Mouse (Mus musculus) heart, adult 9 months (tissue): ENCODE results near the gene Milr1.
"Not testable (repeated sequence)": the region's sequence is repeated elsewhere in the genome, so short reads cannot be mapped to it uniquely, and the experiment has no call there.

ENCODE experiments used
- DNase-seq, 2 experiments: peaks; one replicate each; pipeline ENCODE4 v3.0.0; 2022; ENCODE audit warnings: low spot score in 2 of 2

Milr1 gene

GRCm38 (mm10) chr11:106776960-106777359 is 25.9 kb downstream of the Milr1 start:
- no peak for DNase-seq

DNA sequence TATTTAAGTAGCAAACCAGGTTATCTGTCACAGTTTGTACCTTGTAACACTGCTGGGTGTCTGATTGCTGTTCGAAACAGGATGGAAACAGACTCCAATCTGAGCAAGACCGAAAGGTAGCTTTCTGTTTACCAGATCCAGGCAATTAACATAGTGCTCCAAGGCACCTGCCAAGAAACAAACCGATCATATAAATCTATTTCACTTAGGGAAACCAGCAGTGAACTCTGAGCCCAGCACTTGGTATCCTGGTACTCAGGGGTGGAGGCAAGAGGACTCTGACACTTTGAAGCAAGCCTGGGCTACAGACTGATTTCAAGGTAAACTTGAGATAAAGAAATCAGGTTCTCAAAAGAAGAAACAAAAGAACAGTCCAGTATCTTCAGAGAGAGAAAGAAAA is 26.4 kb downstream of the Milr1 start:
- DNase-seq: no peak

- no peak for DNase-seq
Observed at GRCm38 (mm10) chr11:106778132-106778531, 27.1 kb downstream of the Milr1 start.

GRCm38 (mm10) chr11:106778589-106779387 is 27.8 kb downstream of the Milr1 start:
- no peak for DNase-seq

- peak; percentile 93 for DNase-seq
Observed at GRCm38 (mm10) chr11:106779388-106780088, 28.5 kb downstream of the Milr1 start, which contains the start of gene Polg2. Gene Polg2 (minus strand): TSS chr11:106779537.

DNA sequence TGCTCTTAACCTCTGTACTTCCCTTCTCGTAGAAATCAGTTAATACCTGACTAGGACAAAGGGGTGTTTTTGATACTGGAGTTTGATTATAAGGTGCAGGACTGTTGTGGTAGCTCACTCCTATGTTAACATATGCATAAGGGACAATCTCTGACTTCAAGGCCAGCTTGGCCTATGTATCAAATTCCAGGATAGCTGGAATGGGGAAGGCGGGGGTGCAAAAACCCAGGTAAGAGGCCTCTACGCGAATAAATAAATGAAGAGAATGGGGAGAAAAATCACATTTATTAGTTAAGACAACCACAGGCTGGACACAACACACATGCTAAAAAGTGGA is 29.0 kb downstream of the Milr1 start:
- no peak for DNase-seq

- no peak for DNase-seq
Observed at GRCm38 (mm10) chr11:106780590-106781220, 29.7 kb downstream of the Milr1 start.

GRCm38 (mm10) chr11:106782271-106782670 is 31.2 kb downstream of the Milr1 start:
- DNase-seq: not testable (repeated sequence)

- no peak for DNase-seq
Observed at GRCm38 (mm10) chr11:106782841-106783764, 32.1 kb downstream of the Milr1 start.

DNA sequence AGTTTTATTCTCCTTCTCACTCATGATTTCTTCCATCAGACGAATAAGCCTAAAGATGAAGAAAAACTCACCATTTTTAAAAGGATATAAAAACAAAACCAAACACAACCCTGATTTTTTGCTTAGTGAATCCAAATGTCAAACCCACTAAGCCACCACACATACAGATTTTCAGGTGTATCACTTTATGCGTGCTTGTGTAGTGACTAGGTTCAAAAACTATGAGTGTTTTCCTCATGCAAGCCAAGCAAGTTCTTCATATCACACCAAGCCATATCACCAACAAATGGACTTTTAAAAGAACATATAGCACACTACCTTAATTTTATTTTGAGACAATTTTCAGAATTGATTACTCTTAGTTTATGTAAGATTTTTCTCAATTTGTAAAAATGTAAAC is 33.5 kb downstream of the Milr1 start:
- DNase-seq: no peak

DNA sequence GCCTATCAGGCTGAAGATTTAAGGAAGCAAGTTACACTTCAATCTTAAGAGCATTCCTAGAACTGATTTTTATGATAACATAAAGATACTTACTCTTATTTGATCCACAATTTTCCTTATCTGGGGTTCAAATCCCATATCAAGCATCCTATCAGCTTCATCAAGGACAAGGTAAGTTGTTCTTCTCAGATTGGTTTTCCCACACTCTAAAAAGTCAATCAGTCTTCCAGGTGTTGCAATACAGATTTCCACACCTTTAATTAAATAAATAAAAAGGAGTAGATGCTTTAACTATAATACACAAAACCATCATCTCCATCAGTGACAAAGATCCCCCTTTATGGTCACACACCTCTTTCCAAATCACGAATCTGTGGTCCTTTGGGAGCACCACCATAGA is 34.0 kb downstream of the Milr1 start:
- DNase-seq: no peak

GRCm38 (mm10) chr11:106787131-106788025 is 36.4 kb downstream of the Milr1 start:
- DNase-seq: peak; percentile 88 to 94

GRCm38 (mm10) chr11:106788026-106788774 is 37.2 kb downstream of the Milr1 start:
- DNase-seq: peak; percentile 98 to 99

DNA sequence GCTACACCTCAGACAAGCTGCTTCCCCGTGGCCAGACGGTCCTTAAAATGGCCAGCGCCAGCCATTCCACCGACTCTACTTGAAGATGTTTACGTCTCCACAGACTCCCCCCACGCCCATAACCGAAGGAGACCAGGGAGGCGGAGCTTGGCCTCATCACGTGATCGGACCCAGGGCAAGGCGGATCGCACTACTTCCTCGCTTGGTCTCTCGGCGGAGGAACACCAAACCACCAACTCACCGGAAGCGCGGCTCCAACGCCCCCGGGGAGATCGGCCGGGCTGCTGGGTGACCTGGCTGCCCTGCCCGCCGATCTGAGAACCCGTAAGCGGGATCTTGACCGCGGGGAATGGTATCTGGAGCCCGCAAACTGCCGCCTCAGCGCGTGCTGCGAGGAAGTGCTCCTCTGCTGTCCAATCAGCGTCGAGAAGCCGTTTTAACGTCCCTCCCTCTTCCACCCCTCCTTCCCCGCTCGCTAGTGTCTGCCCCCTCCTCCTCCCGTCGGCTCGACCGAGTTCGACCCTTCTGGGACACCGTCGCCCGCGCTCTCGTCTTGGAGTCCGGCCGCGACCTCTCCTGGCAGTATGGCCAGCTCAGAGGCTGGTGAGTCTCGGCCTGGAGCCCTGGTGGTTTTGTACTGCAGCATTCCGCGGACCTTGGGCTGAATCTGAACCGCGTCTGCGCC is 37.9 kb downstream of the Milr1 start, which contains the start of the genes Ddx5 and Cep95:
Gene Ddx5, minus strand, starts transcription at position 411 of the 685 bp plus-strand sequence.
Gene Cep95, plus strand, starts transcription at position 478 of the 685 bp plus-strand sequence.
- DNase-seq: peak; percentile 99 to 100

DNA sequence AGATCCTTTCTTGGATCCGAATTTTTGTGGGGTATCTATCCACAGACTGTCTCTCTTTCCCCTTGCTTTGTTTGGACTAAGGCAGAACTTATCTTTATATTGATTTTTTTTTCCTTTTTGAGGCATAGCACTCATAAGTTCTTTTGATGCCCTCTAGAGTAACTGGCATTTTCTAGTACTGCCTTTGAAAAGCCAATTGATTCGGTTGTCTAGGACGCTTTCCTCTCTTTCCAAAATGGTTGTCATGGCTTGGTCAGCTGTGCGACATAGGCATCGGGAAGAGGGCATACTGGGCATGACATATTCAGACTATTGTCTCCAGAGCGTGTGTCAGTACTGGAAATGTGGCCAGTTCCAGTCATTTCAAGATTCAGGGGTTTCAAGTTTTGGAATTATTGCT is 38.6 kb downstream of the Milr1 start:
- DNase-seq: no peak

DNA sequence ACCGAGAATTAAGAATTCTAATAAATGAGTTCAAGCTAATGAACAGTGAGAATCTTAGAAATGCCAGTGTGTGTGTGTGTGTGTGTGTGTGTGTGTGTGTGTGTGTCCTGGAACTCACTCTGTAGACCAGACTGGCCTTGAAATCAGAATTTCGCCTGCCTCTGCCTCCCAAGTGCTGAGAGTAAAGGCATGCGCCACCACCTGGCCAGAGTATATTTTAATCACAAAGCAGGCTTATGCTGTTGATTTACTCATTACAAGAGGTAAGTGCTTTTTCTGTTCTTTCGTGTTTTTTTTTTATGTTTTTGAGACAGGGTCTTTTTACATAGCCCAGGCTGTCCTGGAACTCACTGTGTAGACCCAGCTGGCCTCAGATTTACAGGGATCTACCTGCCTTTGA is 42.8 kb downstream of the Milr1 start:
- DNase-seq: no peak

DNA sequence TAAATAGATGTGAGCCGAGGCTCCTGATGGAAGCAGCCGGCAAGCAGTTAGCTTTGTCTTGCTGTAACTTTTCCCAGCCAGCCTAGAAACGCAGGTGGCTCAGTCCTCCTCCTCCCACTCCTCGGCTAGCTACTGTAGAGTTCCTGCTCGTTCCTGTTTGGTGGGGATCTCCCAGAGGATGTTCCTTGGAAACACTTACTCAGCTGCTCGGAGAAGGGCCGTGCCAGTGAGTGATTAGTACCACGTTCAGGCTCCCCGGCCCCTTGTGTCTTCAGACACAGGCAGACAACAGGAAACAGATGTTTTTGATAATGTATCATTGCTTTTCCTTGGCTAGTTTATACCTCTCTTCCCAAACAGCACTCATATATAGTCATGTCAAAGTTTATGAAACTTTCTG is 44.7 kb downstream of the Milr1 start:
- DNase-seq: no peak

DNA sequence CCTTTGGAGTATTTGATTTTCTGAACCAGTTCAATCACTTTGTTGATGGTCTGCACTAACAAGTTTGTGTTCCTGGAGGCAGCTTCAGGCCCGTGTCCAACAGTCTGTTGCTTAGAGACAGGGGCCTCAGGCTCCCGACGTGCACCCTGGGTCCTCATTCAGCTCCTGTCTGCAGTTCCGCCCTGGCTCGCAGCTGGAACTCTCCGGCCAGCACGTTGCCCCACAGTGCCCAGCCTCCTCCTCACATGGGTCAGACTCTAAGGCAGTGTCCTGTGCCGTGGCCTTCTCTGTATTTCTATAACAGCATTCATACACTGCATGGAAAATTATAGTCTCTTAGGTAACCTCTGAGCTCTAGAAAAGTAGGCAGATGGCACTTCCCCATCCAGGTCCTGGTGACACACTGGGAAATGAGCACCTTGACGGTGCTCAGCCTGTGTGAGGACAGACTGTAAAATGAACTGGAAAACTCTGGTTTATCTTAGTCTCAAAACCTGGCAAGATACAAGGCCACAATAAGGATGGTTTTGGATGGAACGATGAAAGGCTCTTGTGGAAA is 51.1 kb downstream of the Milr1 start:
- DNase-seq: no peak

DNA sequence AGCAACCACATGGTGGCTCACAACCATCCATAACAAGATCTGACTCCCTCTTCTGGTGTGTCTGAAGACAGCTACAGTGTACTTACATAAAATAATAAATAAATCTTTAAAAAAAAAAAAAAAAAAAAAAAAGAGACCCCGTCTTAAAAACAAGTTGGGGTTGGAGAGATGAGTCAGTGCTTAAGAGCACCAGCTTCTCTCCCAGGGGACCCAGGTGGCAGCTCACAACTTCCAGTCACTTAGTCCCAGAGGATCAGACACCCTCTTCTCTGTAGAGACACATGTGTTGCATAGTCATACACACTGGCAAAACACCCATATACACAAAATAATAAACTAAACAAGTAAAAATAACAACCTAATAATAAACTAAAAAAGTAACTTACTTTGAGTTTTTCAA is 56.4 kb downstream of the Milr1 start:
- not testable (repeated sequence) for DNase-seq
